In the genomic region with DNA sequence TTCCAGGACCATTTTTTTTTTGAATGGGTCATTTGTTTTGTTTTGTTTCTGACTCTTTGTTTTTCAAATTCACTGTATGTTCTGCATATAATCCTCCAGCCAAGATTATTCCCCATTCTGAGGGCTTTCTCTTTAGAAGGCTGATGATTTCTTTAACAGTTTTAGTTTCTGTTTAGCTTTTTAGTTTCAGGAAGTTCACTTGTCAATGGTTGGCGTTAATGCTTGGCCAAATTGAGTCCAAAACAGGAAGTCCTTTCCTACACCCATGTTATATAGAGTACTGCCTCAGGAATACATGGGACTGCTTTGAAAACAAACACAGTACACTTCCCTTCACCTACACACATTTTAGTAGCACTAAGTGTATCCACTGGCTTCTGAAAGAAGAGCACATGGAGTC, we compare ENCODE assay signal across 17 mouse cellular contexts. TPM values are rescaled to one million over a fixed set of nuclear protein-coding genes. Genes with fewer than 3 reads are reported as not detected.
DNase-seq lines count a peak whose midpoint lies in the region; ATAC-seq and TF ChIP-seq lines count a peak whose summit lies in the region.
"Had no signal": no experiment of that assay in that cellular context is flagged by ENCODE, and none has a peak within 500 bp of the region (broad histone marks: within the 10 kb centered on the region; RNA-seq: fewer than 3 reads in every experiment).

No protein-coding gene starts in this region.

- no peak overlapping the region for H3K9ac ChIP-seq in lung, postnatal 0 days (replicated peaks; ENCODE audit: low read depth)
- H3K9ac ChIP-seq: embryonic facial prominence, embryonic 12.5 days; forebrain, embryonic 15.5 days; limb, embryonic 15.5 days; midbrain, embryonic 15.5 days had no signal

- peak; percentile 11 for DNase-seq in lung, postnatal 0 days (ENCODE audit: low spot score)
- DNase-seq in lung, postnatal 36 days, result no peak
- peak; percentile 36 for DNase-seq in MEL-GATA-1-ER (ENCODE audit: extremely low read depth, low read depth)
- DNase-seq in adrenal gland, postnatal 4 days (ENCODE audit: low spot score in 2 of 2), result no peak
- DNase-seq in adrenal gland, postnatal 36 days, result no peak
- no peak for DNase-seq in cerebellum, postnatal 25 days
- DNase-seq: cerebellum, adult 18-20 months; kidney, adult 9 months; lung, adult 2 months; spleen, adult 18-20 months had no signal

- no peak overlapping the region for H3K27ac ChIP-seq in lung, postnatal 0 days (ENCODE audit: low read length)
- peak overlapping the region; percentile 2; the same call in 1 of the 2 replicates for H3K27ac ChIP-seq in macrophage
- H3K27ac ChIP-seq: embryonic facial prominence, embryonic 12.5 days; forebrain, embryonic 15.5 days; limb, embryonic 15.5 days; midbrain, embryonic 15.5 days had no signal

- H3K27me3 ChIP-seq in lung, postnatal 0 days (replicated peaks; ENCODE audit: insufficient read depth, low read length), result no peaks in the 10 kb centered on the region
- H3K27me3 ChIP-seq: embryonic facial prominence, embryonic 12.5 days; forebrain, embryonic 15.5 days; limb, embryonic 15.5 days; midbrain, embryonic 15.5 days had no signal

- H3K9me3 ChIP-seq in lung, postnatal 0 days (ENCODE audit: low read length), result no peaks in the 10 kb centered on the region
- H3K9me3 ChIP-seq: embryonic facial prominence, embryonic 12.5 days; forebrain, embryonic 15.5 days; limb, embryonic 15.5 days; midbrain, embryonic 15.5 days had no signal

- no peaks in the 10 kb centered on the region for H3K4me1 ChIP-seq in lung, postnatal 0 days (ENCODE audit: insufficient read depth, low read depth, low read length)
- H3K4me1 ChIP-seq: embryonic facial prominence, embryonic 12.5 days; forebrain, embryonic 15.5 days; limb, embryonic 15.5 days; midbrain, embryonic 15.5 days had no signal

- no peaks in the 10 kb centered on the region for H3K79me2 ChIP-seq in macrophage (ENCODE audit: inconsistent target)

- H3K4me3 ChIP-seq in lung, postnatal 0 days (ENCODE audit: low read depth, low read length), result no peak overlapping the region
- no peak overlapping the region for H3K4me3 ChIP-seq in macrophage (ENCODE audit: inconsistent target)
- H3K4me3 ChIP-seq: embryonic facial prominence, embryonic 12.5 days; forebrain, embryonic 15.5 days; limb, embryonic 15.5 days; midbrain, embryonic 15.5 days had no signal

- H3K4me2 ChIP-seq in lung, postnatal 0 days (replicated peaks; ENCODE audit: low read depth, low read length), result no peak overlapping the region
- H3K4me2 ChIP-seq: embryonic facial prominence, embryonic 12.5 days; forebrain, embryonic 15.5 days; limb, embryonic 15.5 days; midbrain, embryonic 15.5 days had no signal

- ATAC-seq in lung, postnatal 0 days, result no peak
- ATAC-seq: forebrain, embryonic 15.5 days; midbrain, embryonic 15.5 days had no signal

- TF ChIP-seq EP300 in lung, postnatal 0 days (IDR thresholded peaks at IDR 0.05), result no peak

- no peaks in the 10 kb centered on the region for H3K36me3 ChIP-seq in lung, postnatal 0 days (ENCODE audit: insufficient read depth, low read length)
- H3K36me3 ChIP-seq in macrophage (ENCODE audit: inconsistent target), result no peaks in the 10 kb centered on the region
- H3K36me3 ChIP-seq: embryonic facial prominence, embryonic 12.5 days; forebrain, embryonic 15.5 days; limb, embryonic 15.5 days; midbrain, embryonic 15.5 days had no signal

- 61% methylated on average over 1 of the region's 1 CpGs for WGBS in lung, postnatal 0 days
- 0% methylated on average over 1 of the region's 1 CpGs for WGBS in macrophage (ENCODE audit: missing documents)

- no peak for TF ChIP-seq CTCF in lung, postnatal 0 days (IDR thresholded peaks at IDR 0.05)

RNA-seq across cellular contexts. Expression of a gene that starts 2.8 kb away (rescaled TPM):
- polyA plus RNA-seq in lung, postnatal 0 days (2015; fragmentation: Nextera tagmentation; extraction: Ambion mirVana), result 2.3 and 3.2 TPM in 2 replicates
- total RNA-seq in macrophage (2018; cell fraction: chromatin; rRNA removed), result 1,000 to 10,000 TPM in 16 of 26 experiments, 100 to 1,000 TPM in 8, 10 to 100 TPM in 2; 29.2 to 2,781 (median 1,347) TPM
- total RNA-seq in macrophage (2018; cell fraction: cytosol; rRNA removed), result 100 to 1,000 TPM in 18 of 26 experiments, 10 to 100 TPM in 8; 11.7 to 899 (median 152) TPM
- total RNA-seq in macrophage (2018; cell fraction: nucleus; rRNA removed), result 1,000 to 10,000 TPM in 16 of 26 experiments, 100 to 1,000 TPM in 8, 10 to 100 TPM in 2; 30.6 to 5,458 (median 1,134) TPM
- polyA plus RNA-seq in macrophage (2018), result 20.5 to 49.5 TPM (median 24.0 TPM) in 3 replicates
- under 1 TPM in 1 of 2 experiments, not detected in 1; 0.31 TPM for total RNA-seq in adrenal gland, postnatal 4 days (2021)
- total RNA-seq in adrenal gland, postnatal 36 days (2021), result under 1 TPM in 1 of 2 experiments, not detected in 1; 0.40 TPM
- total RNA-seq: layer of hippocampus, postnatal 14 days; left cerebral cortex, postnatal 14 days had no signal
- polyA plus RNA-seq: embryonic facial prominence, embryonic 12.5 days; forebrain, embryonic 15.5 days; midbrain, embryonic 15.5 days had no signal

Comparison
In these comparisons a context has a peak if more than half of its experiments do, and no peak if none do; other contexts are left out.
1. DNase-seq: peak in lung, postnatal 0 days (single experiment) and MEL-GATA-1-ER (single experiment); none in lung, postnatal 36 days (single experiment), adrenal gland, postnatal 4 days (0 of 2), adrenal gland, postnatal 36 days (0 of 2) and cerebellum, postnatal 25 days (0 of 2).